Mouse (Mus musculus): ENCODE measurements around the gene Rab26. TPM values are rescaled to one million over a fixed set of nuclear protein-coding genes. Genes with fewer than 3 reads are reported as not detected.

The Rab26 gene
- polyA plus RNA-seq, 1 experiment from 2014 or later = 0.85 TPM

GRCm38 (mm10) chr17:24560301-24561028, 26.5 kb upstream of the Rab26 start:
- no peak overlapping the region for H3K4me2 ChIP-seq (replicated peaks; ENCODE audit: low read depth)
- H3K27me3 ChIP-seq (ENCODE audit: control insufficient read depth, insufficient read depth, low read length) = no peaks in the 10 kb centered on the region
- ATAC-seq (ENCODE audit: low FRiP score, low TSS enrichment) = no peak

GRCm38 (mm10) chr17:24559146-24559545, 25.1 kb upstream of the Rab26 start:
- ATAC-seq (ENCODE audit: low FRiP score, low TSS enrichment) (peak; percentile 68), DNase-seq (ENCODE audit: low spot score) (no peak)
- no peaks in the 10 kb centered on the region for H3K36me3 ChIP-seq (ENCODE audit: control insufficient read depth, insufficient read depth, low read length)
- H3K4me1 ChIP-seq (replicated peaks; ENCODE audit: control insufficient read depth, insufficient read depth) = peaks cover 14% of the 10 kb centered on the region
- H3K4me3 ChIP-seq (ENCODE audit: low read depth, low read length) = no peak overlapping the region
- H3K27ac ChIP-seq (replicated peaks) = peak overlapping the region; percentile 89
- no peaks in the 10 kb centered on the region for H3K9me3 ChIP-seq (ENCODE audit: control insufficient read depth, low read length)
- H3K27me3 ChIP-seq (ENCODE audit: control insufficient read depth, insufficient read depth, low read length) = no peaks in the 10 kb centered on the region
- peak overlapping the region; percentile 35; the same call in 1 of the 2 replicates for H3K4me2 ChIP-seq (replicated peaks; ENCODE audit: low read depth)
- no peak overlapping the region for H3K9ac ChIP-seq (ENCODE audit: low read length)
- WGBS = 53% methylated on average over 3 of the region's 3 CpGs
- TF ChIP-seq EP300 (optimal IDR thresholded peaks at IDR 0.05) (no peak), CTCF (IDR thresholded peaks at IDR 0.05; ENCODE audit: low read depth) (no peak)

More at GRCm38 (mm10) chr17:24560301-24561028, 26.5 kb upstream of the Rab26 start:
- 72% methylated on average over 5 of the region's 5 CpGs for WGBS
- no peaks in the 10 kb centered on the region for H3K9me3 ChIP-seq (ENCODE audit: control insufficient read depth, low read length)
- no peak for DNase-seq (ENCODE audit: low spot score)
- H3K4me1 ChIP-seq (replicated peaks; ENCODE audit: control insufficient read depth, insufficient read depth) = peaks cover 14% of the 10 kb centered on the region
- peak overlapping the region; percentile 53; the same call in 1 of the 2 replicates for H3K27ac ChIP-seq (replicated peaks)
- H3K9ac ChIP-seq (ENCODE audit: low read length) = no peak overlapping the region
- TF ChIP-seq CTCF (IDR thresholded peaks at IDR 0.05; ENCODE audit: low read depth) = 0 out of 2 replicates have a peak, but pooled peaks have one; percentile 4
- no peak for TF ChIP-seq EP300 (optimal IDR thresholded peaks at IDR 0.05)
- no peak overlapping the region for H3K4me3 ChIP-seq (ENCODE audit: low read depth, low read length)
- 0 out of 2 replicates have a peak, but pooled peaks cover 3% of the 10 kb centered on the region for H3K36me3 ChIP-seq (ENCODE audit: control insufficient read depth, insufficient read depth, low read length)

GRCm38 (mm10) chr17:24558600-24559099, 24.6 kb upstream of the Rab26 start:
- H3K9me3 ChIP-seq (ENCODE audit: control insufficient read depth, low read length) = no peaks in the 10 kb centered on the region
- no peak overlapping the region for H3K4me3 ChIP-seq (ENCODE audit: low read depth, low read length)
- peaks cover 14% of the 10 kb centered on the region for H3K4me1 ChIP-seq (replicated peaks; ENCODE audit: control insufficient read depth, insufficient read depth)
- peak; percentile 41; the same call in 1 of the 2 replicates for ATAC-seq (ENCODE audit: low FRiP score, low TSS enrichment)
- no peaks in the 10 kb centered on the region for H3K27me3 ChIP-seq (ENCODE audit: control insufficient read depth, insufficient read depth, low read length)
- no peaks in the 10 kb centered on the region for H3K36me3 ChIP-seq (ENCODE audit: control insufficient read depth, insufficient read depth, low read length)
- 28% methylated on average over 4 of the region's 4 CpGs for WGBS
- no peak overlapping the region; the same call in 1 of the 2 replicates for H3K9ac ChIP-seq (ENCODE audit: low read length)
- peak overlapping the region; percentile 35 for H3K4me2 ChIP-seq (replicated peaks; ENCODE audit: low read depth)
- DNase-seq (ENCODE audit: low spot score) = no peak
- H3K27ac ChIP-seq (replicated peaks) = peak overlapping the region; percentile 89
- TF ChIP-seq CTCF (IDR thresholded peaks at IDR 0.05; ENCODE audit: low read depth) (no peak), EP300 (optimal IDR thresholded peaks at IDR 0.05) (no peak)

GRCm38 (mm10) chr17:24557091-24557490, 23.1 kb upstream of the Rab26 start:
- no peak overlapping the region for H3K4me2 ChIP-seq (replicated peaks; ENCODE audit: low read depth)
- no peak for TF ChIP-seq EP300 (optimal IDR thresholded peaks at IDR 0.05)
- no peak for TF ChIP-seq CTCF (IDR thresholded peaks at IDR 0.05; ENCODE audit: low read depth)
- H3K4me3 ChIP-seq (ENCODE audit: low read depth, low read length) = no peak overlapping the region
- DNase-seq (ENCODE audit: low spot score) (no peak), ATAC-seq (ENCODE audit: low FRiP score, low TSS enrichment) (peak; percentile 76; the same call in 1 of the 2 replicates)
- H3K4me1 ChIP-seq (replicated peaks; ENCODE audit: control insufficient read depth, insufficient read depth) = peaks cover 14% of the 10 kb centered on the region
- WGBS = 57% methylated on average over 7 of the region's 7 CpGs
- H3K9ac ChIP-seq (ENCODE audit: low read length) = no peak overlapping the region
- no peaks in the 10 kb centered on the region for H3K9me3 ChIP-seq (ENCODE audit: control insufficient read depth, low read length)
- H3K36me3 ChIP-seq (ENCODE audit: control insufficient read depth, insufficient read depth, low read length) = no peaks in the 10 kb centered on the region
- H3K27ac ChIP-seq (replicated peaks) = peak overlapping the region; percentile 89; the same call in 1 of the 2 replicates
- no peaks in the 10 kb centered on the region for H3K27me3 ChIP-seq (ENCODE audit: control insufficient read depth, insufficient read depth, low read length)

GRCm38 (mm10) chr17:24551050-24551444, 17.0 kb upstream of the Rab26 start:
- peak overlapping the region; percentile 99 for H3K27ac ChIP-seq (replicated peaks)
- peak overlapping the region; percentile 80 for H3K4me2 ChIP-seq (replicated peaks; ENCODE audit: low read depth)
- no peaks in the 10 kb centered on the region for H3K4me1 ChIP-seq (replicated peaks; ENCODE audit: control insufficient read depth, insufficient read depth)
- no peaks in the 10 kb centered on the region for H3K27me3 ChIP-seq (ENCODE audit: control insufficient read depth, insufficient read depth, low read length)
- no peak for TF ChIP-seq EP300 (optimal IDR thresholded peaks at IDR 0.05)
- peak overlapping the region; percentile 93 for H3K9ac ChIP-seq (ENCODE audit: low read length)
- ATAC-seq (ENCODE audit: low FRiP score, low TSS enrichment) (no peak), DNase-seq (ENCODE audit: low spot score) (no peak)
- no peaks in the 10 kb centered on the region for H3K9me3 ChIP-seq (ENCODE audit: control insufficient read depth, low read length)
- WGBS = 53% methylated on average over 3 of the region's 3 CpGs
- peak overlapping the region; percentile 94 for H3K4me3 ChIP-seq (ENCODE audit: low read depth, low read length)
- no peaks in the 10 kb centered on the region for H3K36me3 ChIP-seq (ENCODE audit: control insufficient read depth, insufficient read depth, low read length)

Measured in stomach, postnatal 0 days (tissue).